Mouse (Mus musculus) testis, adult 2 months (tissue): ENCODE data around the gene Kcne1.

Experiments used
- CTCF ChIP-seq: fragments of 200-500 bp; IDR thresholded peaks from 2 replicates; pipeline ENCODE4 v1.5.1; 2012; ENCODE audit warnings: low read depth, mild to moderate bottlenecking, inconsistent platforms, low read length, moderate library complexity; ENCODE audit not compliant: control insufficient read depth, insufficient read depth, insufficient replicate concordance
- POLR2A ChIP-seq: fragments of 200-500 bp; IDR thresholded peaks from 2 replicates; pipeline ENCODE4 v1.6.1; 2012; ENCODE audit warnings: low read depth, mild to moderate bottlenecking, inconsistent platforms, low read length, moderate library complexity; ENCODE audit not compliant: control insufficient read depth

DNA sequence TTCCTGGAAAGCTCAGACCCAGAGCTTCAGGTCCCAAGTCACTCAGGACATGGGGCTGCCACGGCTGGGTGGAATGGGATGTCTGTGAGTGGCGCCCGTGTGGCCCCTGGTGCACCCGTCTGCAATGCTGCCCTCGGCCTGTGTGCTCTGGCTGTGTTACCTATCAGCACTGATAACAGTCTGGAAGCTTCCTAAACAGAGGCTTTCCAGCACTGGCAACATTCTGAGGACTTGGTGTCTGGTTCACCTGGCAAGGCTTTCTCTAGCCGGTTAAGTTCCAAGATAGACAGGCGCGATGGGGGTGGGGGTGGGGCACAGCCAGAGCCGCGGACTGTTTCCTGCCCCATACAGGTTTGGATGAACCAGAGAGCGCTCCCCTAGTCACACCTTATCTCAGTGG, 3.3 kb downstream of the Kcne1 start:
- TF ChIP-seq POLR2A (no peak), CTCF (no peak)
